Mouse (Mus musculus): ENCODE measurements around the gene Olfr1102. TPM values are rescaled to one million over a fixed set of nuclear protein-coding genes. Genes with fewer than 3 reads are reported as not detected.

The Olfr1102 gene
- not detected in 2 replicates for polyA plus RNA-seq (2014; fragmentation: Nextera tagmentation; extraction: Ambion mirVana)

- Histone ChIP-seq H3K9ac (replicated peaks; ENCODE audit: low read depth, low read length) (no peak within 1 kb of the TSS), H3K27me3 (ENCODE audit: control insufficient read depth, insufficient read depth, low read length) (no peaks in the 10 kb centered on the region), H3K4me3 (ENCODE audit: low read depth, low read length) (no peak within 1 kb of the TSS), H3K36me3 (ENCODE audit: control insufficient read depth, insufficient read depth, low read length) (no peaks in the 10 kb centered on the region), H3K4me1 (ENCODE audit: control insufficient read depth, insufficient read depth, low read length) (no peaks in the 10 kb centered on the region), H3K4me2 (replicated peaks; ENCODE audit: low read depth, low read length) (no peak within 1 kb of the TSS), H3K27ac (ENCODE audit: low read length) (no peak within 1 kb of the TSS), H3K9me3 (ENCODE audit: control insufficient read depth, low read depth, low read length) (no peaks in the 10 kb centered on the region)
- ATAC-seq (ENCODE audit: insufficient number of reproducible peaks, insufficient read depth, low FRiP score, low read depth): no peak
Measured at GRCm38 (mm10) chr2:86998098-86998497, at the start of gene Olfr1102. Gene Olfr1102 (plus strand): TSS chr2:86998398.

DNA sequence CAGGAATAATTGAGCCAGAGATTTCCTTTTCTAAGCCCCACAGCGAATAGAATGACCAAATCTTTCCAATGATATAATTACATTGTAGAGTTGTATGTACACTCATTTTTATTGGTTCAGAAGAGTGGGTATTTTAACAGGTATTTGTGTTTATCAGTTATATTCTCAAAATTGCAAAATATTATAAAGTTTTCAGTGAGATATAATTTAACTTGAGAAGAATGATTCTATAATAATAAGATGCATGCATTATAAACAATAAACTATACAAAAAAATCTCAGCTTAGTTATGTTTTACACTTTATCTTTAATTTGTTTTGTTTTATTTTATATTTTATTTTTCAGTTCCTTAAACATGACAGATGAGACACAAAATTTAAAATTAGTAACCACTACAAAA is 37.6 kb upstream of the Olfr1102 start, which contains the start of gene Olfr1099:
Gene Olfr1099 (minus strand): TSS at position 101 of the 400 bp plus-strand sequence.
- Histone ChIP-seq H3K9ac (replicated peaks; ENCODE audit: low read depth, low read length) (no peak within 1 kb of the TSS), H3K27ac (ENCODE audit: low read length) (no peak within 1 kb of the TSS), H3K4me2 (replicated peaks; ENCODE audit: low read depth, low read length) (no peak within 1 kb of the TSS), H3K4me3 (ENCODE audit: low read depth, low read length) (no peak within 1 kb of the TSS), H3K27me3 (ENCODE audit: control insufficient read depth, insufficient read depth, low read length) (no peaks in the 10 kb centered on the region), H3K36me3 (ENCODE audit: control insufficient read depth, insufficient read depth, low read length) (no peaks in the 10 kb centered on the region), H3K9me3 (ENCODE audit: control insufficient read depth, low read depth, low read length) (no peaks in the 10 kb centered on the region), H3K4me1 (ENCODE audit: control insufficient read depth, insufficient read depth, low read length) (no peaks in the 10 kb centered on the region)
- ATAC-seq (ENCODE audit: insufficient number of reproducible peaks, insufficient read depth, low FRiP score, low read depth): no peak
- WGBS: 88% methylated on average over 1 of the region's 1 CpGs

- H3K9ac ChIP-seq (replicated peaks; ENCODE audit: low read depth, low read length): no peak within 1 kb of the TSS
- H3K36me3 ChIP-seq (ENCODE audit: control insufficient read depth, insufficient read depth, low read length): no peaks in the 10 kb centered on the region
- no peak for ATAC-seq (ENCODE audit: insufficient number of reproducible peaks, insufficient read depth, low FRiP score, low read depth)
- no peak within 1 kb of the TSS for H3K4me2 ChIP-seq (replicated peaks; ENCODE audit: low read depth, low read length)
- 72% methylated on average over 3 of the region's 3 CpGs for WGBS
- no peak within 1 kb of the TSS for H3K4me3 ChIP-seq (ENCODE audit: low read depth, low read length)
- no peaks in the 10 kb centered on the region for H3K4me1 ChIP-seq (ENCODE audit: control insufficient read depth, insufficient read depth, low read length)
- no peaks in the 10 kb centered on the region for H3K9me3 ChIP-seq (ENCODE audit: control insufficient read depth, low read depth, low read length)
- no peak within 1 kb of the TSS for H3K27ac ChIP-seq (ENCODE audit: low read length)
- no peaks in the 10 kb centered on the region for H3K27me3 ChIP-seq (ENCODE audit: control insufficient read depth, insufficient read depth, low read length)
Measured at GRCm38 (mm10) chr2:86979854-86980253, 18.3 kb upstream of the Olfr1102 start, which contains the start of gene Olfr1100. Gene Olfr1100 (minus strand): TSS chr2:86979954.

DNA sequence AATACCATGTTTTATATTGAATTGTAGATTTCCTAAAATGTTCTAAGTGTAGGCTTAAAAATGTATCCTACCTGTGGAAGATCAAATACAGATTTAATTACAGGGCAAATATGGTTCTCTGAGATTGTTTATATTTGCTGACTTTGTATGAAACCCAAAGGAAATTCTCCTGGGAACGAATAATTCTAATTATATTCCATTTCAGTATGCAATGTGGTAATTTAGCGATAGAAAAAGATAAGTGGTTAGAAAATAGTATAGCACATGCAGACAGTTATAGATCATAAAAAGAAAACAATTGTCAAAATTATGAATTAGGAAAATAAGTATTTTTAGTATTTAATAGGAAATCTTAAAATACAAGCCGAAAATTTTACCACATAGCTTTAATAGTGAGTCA is 7.1 kb upstream of the Olfr1102 start, which contains the start of gene Olfr1101:
Gene Olfr1101 (minus strand): TSS at position 101 of the 400 bp plus-strand sequence.
- H3K36me3 ChIP-seq (ENCODE audit: control insufficient read depth, insufficient read depth, low read length): no peaks in the 10 kb centered on the region
- no peaks in the 10 kb centered on the region for H3K27me3 ChIP-seq (ENCODE audit: control insufficient read depth, insufficient read depth, low read length)
- no peaks in the 10 kb centered on the region for H3K4me1 ChIP-seq (ENCODE audit: control insufficient read depth, insufficient read depth, low read length)
- WGBS: 78% methylated on average over 3 of the region's 3 CpGs
- no peak within 1 kb of the TSS for H3K4me2 ChIP-seq (replicated peaks; ENCODE audit: low read depth, low read length)
- H3K27ac ChIP-seq (ENCODE audit: low read length): no peak within 1 kb of the TSS
- no peak within 1 kb of the TSS for H3K9ac ChIP-seq (replicated peaks; ENCODE audit: low read depth, low read length)
- no peak for ATAC-seq (ENCODE audit: insufficient number of reproducible peaks, insufficient read depth, low FRiP score, low read depth)
- no peak within 1 kb of the TSS for H3K4me3 ChIP-seq (ENCODE audit: low read depth, low read length)
- no peaks in the 10 kb centered on the region for H3K9me3 ChIP-seq (ENCODE audit: control insufficient read depth, low read depth, low read length)

DNA sequence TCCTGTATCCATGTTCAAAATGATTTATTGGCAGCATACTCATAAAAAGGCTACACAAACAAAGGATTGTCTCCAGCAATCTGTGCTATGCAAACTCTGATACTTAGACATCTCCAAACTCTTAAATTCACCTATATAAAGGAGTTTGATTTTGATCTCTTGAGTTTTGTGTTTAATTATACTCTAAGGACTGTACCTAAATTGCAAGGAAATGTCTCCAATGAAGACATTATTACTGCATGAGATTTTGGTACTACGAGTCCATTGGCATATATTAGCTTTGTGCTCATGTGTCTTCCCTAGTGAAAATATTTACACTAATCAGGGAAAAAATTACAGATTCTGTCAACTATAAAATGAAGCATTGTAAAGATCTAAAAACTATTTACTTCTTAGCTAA is 28.8 kb downstream of the Olfr1102 start, which contains the start of gene Olfr1104:
Gene Olfr1104 (minus strand): TSS at position 101 of the 400 bp plus-strand sequence.
- Histone ChIP-seq H3K4me3 (ENCODE audit: low read depth, low read length) (no peak within 1 kb of the TSS), H3K4me1 (ENCODE audit: control insufficient read depth, insufficient read depth, low read length) (no peaks in the 10 kb centered on the region), H3K27ac (ENCODE audit: low read length) (no peak within 1 kb of the TSS), H3K9ac (replicated peaks; ENCODE audit: low read depth, low read length) (no peak within 1 kb of the TSS), H3K27me3 (ENCODE audit: control insufficient read depth, insufficient read depth, low read length) (no peaks in the 10 kb centered on the region), H3K36me3 (ENCODE audit: control insufficient read depth, insufficient read depth, low read length) (no peaks in the 10 kb centered on the region), H3K4me2 (replicated peaks; ENCODE audit: low read depth, low read length) (no peak within 1 kb of the TSS), H3K9me3 (ENCODE audit: control insufficient read depth, low read depth, low read length) (no peaks in the 10 kb centered on the region)
- WGBS: 73% methylated on average over 1 of the region's 1 CpGs
- no peak for ATAC-seq (ENCODE audit: insufficient number of reproducible peaks, insufficient read depth, low FRiP score, low read depth)

DNA sequence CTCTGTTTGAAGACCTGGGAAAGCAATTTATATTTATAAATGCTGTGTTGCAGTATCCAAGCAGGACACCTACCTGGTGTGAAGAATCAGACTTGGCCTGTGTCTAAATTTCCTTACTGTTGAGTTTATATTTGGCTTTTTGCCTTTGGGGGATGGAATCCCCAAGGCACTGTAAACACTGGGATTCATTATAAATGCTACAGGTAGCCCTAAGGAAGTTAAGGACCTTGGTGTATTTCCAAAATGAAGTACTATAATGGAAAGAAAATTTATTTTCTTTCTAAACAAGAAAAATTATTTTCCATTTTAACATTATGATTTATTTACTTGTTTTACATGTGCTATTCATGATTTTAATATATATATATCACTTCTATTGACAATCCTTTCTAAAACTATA is 38.2 kb downstream of the Olfr1102 start, which contains the start of gene Olfr1105:
Gene Olfr1105 (minus strand): TSS at position 101 of the 400 bp plus-strand sequence.
- no peak within 1 kb of the TSS for H3K27ac ChIP-seq (ENCODE audit: low read length)
- no peaks in the 10 kb centered on the region for H3K4me1 ChIP-seq (ENCODE audit: control insufficient read depth, insufficient read depth, low read length)
- H3K4me2 ChIP-seq (replicated peaks; ENCODE audit: low read depth, low read length): no peak within 1 kb of the TSS
- H3K9ac ChIP-seq (replicated peaks; ENCODE audit: low read depth, low read length): no peak within 1 kb of the TSS
- H3K9me3 ChIP-seq (ENCODE audit: control insufficient read depth, low read depth, low read length): no peaks in the 10 kb centered on the region
- H3K27me3 ChIP-seq (ENCODE audit: control insufficient read depth, insufficient read depth, low read length): no peaks in the 10 kb centered on the region
- no peak within 1 kb of the TSS for H3K4me3 ChIP-seq (ENCODE audit: low read depth, low read length)
- ATAC-seq (ENCODE audit: insufficient number of reproducible peaks, insufficient read depth, low FRiP score, low read depth): no peak
- no peaks in the 10 kb centered on the region for H3K36me3 ChIP-seq (ENCODE audit: control insufficient read depth, insufficient read depth, low read length)

- WGBS: 78% methylated on average over 1 of the region's 1 CpGs
- ATAC-seq (ENCODE audit: insufficient number of reproducible peaks, insufficient read depth, low FRiP score, low read depth): no peak
- H3K4me3 ChIP-seq (ENCODE audit: low read depth, low read length): no peak within 1 kb of the TSS
- no peak within 1 kb of the TSS for H3K4me2 ChIP-seq (replicated peaks; ENCODE audit: low read depth, low read length)
- no peaks in the 10 kb centered on the region for H3K36me3 ChIP-seq (ENCODE audit: control insufficient read depth, insufficient read depth, low read length)
- no peaks in the 10 kb centered on the region for H3K27me3 ChIP-seq (ENCODE audit: control insufficient read depth, insufficient read depth, low read length)
- H3K9ac ChIP-seq (replicated peaks; ENCODE audit: low read depth, low read length): no peak within 1 kb of the TSS
- no peaks in the 10 kb centered on the region for H3K9me3 ChIP-seq (ENCODE audit: control insufficient read depth, low read depth, low read length)
- H3K27ac ChIP-seq (ENCODE audit: low read length): no peak within 1 kb of the TSS
- no peaks in the 10 kb centered on the region for H3K4me1 ChIP-seq (ENCODE audit: control insufficient read depth, insufficient read depth, low read length)
Measured at GRCm38 (mm10) chr2:87052173-87052572, 54.0 kb downstream of the Olfr1102 start, which contains the start of gene Olfr1106. Gene Olfr1106 (minus strand): TSS chr2:87052273.
